Mouse (Mus musculus): ENCODE data around the gene Zfp961. TPM values are rescaled to one million over a fixed set of nuclear protein-coding genes. Genes with fewer than 3 reads are reported as not detected.
A peak's percentile ranks its signal among the peaks of the same experiment; 100 is the strongest.
"Not testable (repeated sequence)": the region's sequence is repeated elsewhere in the genome, so short reads cannot be mapped to it uniquely, and the experiment has no call there.

Zfp961 gene
- polyA plus RNA-seq, 1 experiment from 2014 or later: 27.4 TPM

GRCm38 (mm10) chr8:71925791-71926190, 25.0 kb upstream of the Zfp961 start:
- Histone ChIP-seq H3K36me3 (ENCODE audit: control insufficient read depth, insufficient read depth, low read length) (peaks cover 14% of the 10 kb centered on the region), H3K9ac (replicated peaks; ENCODE audit: low read depth, low read length) (no peak overlapping the region), H3K27me3 (ENCODE audit: control insufficient read depth, insufficient read depth, low read length) (no peaks in the 10 kb centered on the region), H3K9me3 (ENCODE audit: control insufficient read depth, low read depth, low read length) (no peaks in the 10 kb centered on the region), H3K4me2 (replicated peaks; ENCODE audit: low read depth, low read length) (no peak overlapping the region), H3K4me3 (ENCODE audit: low read depth, low read length) (no peak overlapping the region), H3K27ac (ENCODE audit: low read length) (no peak overlapping the region), H3K4me1 (ENCODE audit: control insufficient read depth, insufficient read depth, low read length) (no peaks in the 10 kb centered on the region)
- WGBS: 96% methylated on average over 5 of the region's 5 CpGs
- ATAC-seq (ENCODE audit: insufficient number of reproducible peaks, insufficient read depth, low FRiP score, low read depth): no peak

GRCm38 (mm10) chr8:71926551-71926950, 24.3 kb upstream of the Zfp961 start:
- H3K36me3 ChIP-seq (ENCODE audit: control insufficient read depth, insufficient read depth, low read length): peaks cover 20% of the 10 kb centered on the region
- no peak for ATAC-seq (ENCODE audit: insufficient number of reproducible peaks, insufficient read depth, low FRiP score, low read depth)
- no peak overlapping the region for H3K9ac ChIP-seq (replicated peaks; ENCODE audit: low read depth, low read length)
- H3K4me1 ChIP-seq (ENCODE audit: control insufficient read depth, insufficient read depth, low read length): no peaks in the 10 kb centered on the region
- H3K27me3 ChIP-seq (ENCODE audit: control insufficient read depth, insufficient read depth, low read length): no peaks in the 10 kb centered on the region
- H3K4me3 ChIP-seq (ENCODE audit: low read depth, low read length): no peak overlapping the region
- H3K4me2 ChIP-seq (replicated peaks; ENCODE audit: low read depth, low read length): no peak overlapping the region
- H3K9me3 ChIP-seq (ENCODE audit: control insufficient read depth, low read depth, low read length): 0 out of 2 replicates have a peak, but pooled peaks cover 5% of the 10 kb centered on the region
- WGBS: 97% methylated on average over 3 of the region's 3 CpGs
- no peak overlapping the region for H3K27ac ChIP-seq (ENCODE audit: low read length)

- peaks cover 21% of the 10 kb centered on the region for H3K36me3 ChIP-seq (ENCODE audit: control insufficient read depth, insufficient read depth, low read length)
- no peak overlapping the region for H3K27ac ChIP-seq (ENCODE audit: low read length)
- no peak overlapping the region for H3K4me2 ChIP-seq (replicated peaks; ENCODE audit: low read depth, low read length)
- H3K27me3 ChIP-seq (ENCODE audit: control insufficient read depth, insufficient read depth, low read length): no peaks in the 10 kb centered on the region
- no peak for ATAC-seq (ENCODE audit: insufficient number of reproducible peaks, insufficient read depth, low FRiP score, low read depth)
- H3K9me3 ChIP-seq (ENCODE audit: control insufficient read depth, low read depth, low read length): 0 out of 2 replicates have a peak, but pooled peaks cover 5% of the 10 kb centered on the region
- H3K4me3 ChIP-seq (ENCODE audit: low read depth, low read length): no peak overlapping the region
- H3K4me1 ChIP-seq (ENCODE audit: control insufficient read depth, insufficient read depth, low read length): no peaks in the 10 kb centered on the region
- H3K9ac ChIP-seq (replicated peaks; ENCODE audit: low read depth, low read length): no peak overlapping the region
Observed at GRCm38 (mm10) chr8:71927779-71928178, 23.1 kb upstream of the Zfp961 start.

- H3K4me2 ChIP-seq (replicated peaks; ENCODE audit: low read depth, low read length); H3K36me3 ChIP-seq (ENCODE audit: control insufficient read depth, insufficient read depth, low read length); H3K4me1 ChIP-seq (ENCODE audit: control insufficient read depth, insufficient read depth, low read length); H3K27ac ChIP-seq (ENCODE audit: low read length); H3K27me3 ChIP-seq (ENCODE audit: control insufficient read depth, insufficient read depth, low read length); H3K4me3 ChIP-seq (ENCODE audit: low read depth, low read length); ATAC-seq (ENCODE audit: insufficient number of reproducible peaks, insufficient read depth, low FRiP score, low read depth); H3K9me3 ChIP-seq (ENCODE audit: control insufficient read depth, low read depth, low read length); H3K9ac ChIP-seq (replicated peaks; ENCODE audit: low read depth, low read length): not testable (repeated sequence)
- WGBS: 74% methylated on average over 2 of the region's 2 CpGs
Observed at GRCm38 (mm10) chr8:71938037-71938436, 12.8 kb upstream of the Zfp961 start.

- WGBS: 70% methylated on average over 2 of the region's 2 CpGs
- ATAC-seq (ENCODE audit: insufficient number of reproducible peaks, insufficient read depth, low FRiP score, low read depth): no peak
Observed at GRCm38 (mm10) chr8:71940293-71941208, 10.3 kb upstream of the Zfp961 start.

GRCm38 (mm10) chr8:71941776-71942175, 9.1 kb upstream of the Zfp961 start:
- 67% methylated on average over 1 of the region's 1 CpGs for WGBS
- ATAC-seq (ENCODE audit: insufficient number of reproducible peaks, insufficient read depth, low FRiP score, low read depth): no peak
- H3K4me2 ChIP-seq (replicated peaks; ENCODE audit: low read depth, low read length): no peak overlapping the region
- H3K9ac ChIP-seq (replicated peaks; ENCODE audit: low read depth, low read length): no peak overlapping the region
- no peaks in the 10 kb centered on the region for H3K9me3 ChIP-seq (ENCODE audit: control insufficient read depth, low read depth, low read length)
- H3K27me3 ChIP-seq (ENCODE audit: control insufficient read depth, insufficient read depth, low read length): no peaks in the 10 kb centered on the region
- H3K4me1 ChIP-seq (ENCODE audit: control insufficient read depth, insufficient read depth, low read length): no peaks in the 10 kb centered on the region
- no peak overlapping the region for H3K27ac ChIP-seq (ENCODE audit: low read length)
- no peaks in the 10 kb centered on the region for H3K36me3 ChIP-seq (ENCODE audit: control insufficient read depth, insufficient read depth, low read length)
- no peak overlapping the region for H3K4me3 ChIP-seq (ENCODE audit: low read depth, low read length)

More at GRCm38 (mm10) chr8:71940293-71941208, 10.3 kb upstream of the Zfp961 start:
- H3K27me3 ChIP-seq (ENCODE audit: control insufficient read depth, insufficient read depth, low read length): no peaks in the 10 kb centered on the region
- no peaks in the 10 kb centered on the region for H3K36me3 ChIP-seq (ENCODE audit: control insufficient read depth, insufficient read depth, low read length)
- no peaks in the 10 kb centered on the region for H3K4me1 ChIP-seq (ENCODE audit: control insufficient read depth, insufficient read depth, low read length)
- H3K4me2 ChIP-seq (replicated peaks; ENCODE audit: low read depth, low read length): no peak overlapping the region
- no peak overlapping the region for H3K4me3 ChIP-seq (ENCODE audit: low read depth, low read length)
- H3K9me3 ChIP-seq (ENCODE audit: control insufficient read depth, low read depth, low read length): no peaks in the 10 kb centered on the region
- H3K9ac ChIP-seq (replicated peaks; ENCODE audit: low read depth, low read length): no peak overlapping the region
- no peak overlapping the region for H3K27ac ChIP-seq (ENCODE audit: low read length)

GRCm38 (mm10) chr8:71948624-71949023, 2.2 kb upstream of the Zfp961 start:
- Histone ChIP-seq H3K36me3 (ENCODE audit: control insufficient read depth, insufficient read depth, low read length) (no peaks in the 10 kb centered on the region), H3K27me3 (ENCODE audit: control insufficient read depth, insufficient read depth, low read length) (no peaks in the 10 kb centered on the region), H3K4me3 (ENCODE audit: low read depth, low read length) (no peak overlapping the region), H3K4me1 (ENCODE audit: control insufficient read depth, insufficient read depth, low read length) (0 out of 2 replicates have a peak, but pooled peaks cover 2% of the 10 kb centered on the region), H3K9ac (replicated peaks; ENCODE audit: low read depth, low read length) (no peak overlapping the region), H3K4me2 (replicated peaks; ENCODE audit: low read depth, low read length) (no peak overlapping the region), H3K9me3 (ENCODE audit: control insufficient read depth, low read depth, low read length) (no peaks in the 10 kb centered on the region), H3K27ac (ENCODE audit: low read length) (no peak overlapping the region)
- no peak for ATAC-seq (ENCODE audit: insufficient number of reproducible peaks, insufficient read depth, low FRiP score, low read depth)
- WGBS: 89% methylated on average over 5 of the region's 5 CpGs

- Histone ChIP-seq H3K36me3 (ENCODE audit: control insufficient read depth, insufficient read depth, low read length) (no peaks in the 10 kb centered on the region), H3K9me3 (ENCODE audit: control insufficient read depth, low read depth, low read length) (peaks cover 8% of the 10 kb centered on the region; the same call in 1 of the 2 replicates), H3K9ac (replicated peaks; ENCODE audit: low read depth, low read length) (peak overlapping the region; percentile 85), H3K4me3 (ENCODE audit: low read depth, low read length) (peak overlapping the region; percentile 74), H3K27me3 (ENCODE audit: control insufficient read depth, insufficient read depth, low read length) (no peaks in the 10 kb centered on the region), H3K4me2 (replicated peaks; ENCODE audit: low read depth, low read length) (peak overlapping the region; percentile 71), H3K27ac (ENCODE audit: low read length) (peak overlapping the region; percentile 81; the same call in 1 of the 2 replicates), H3K4me1 (ENCODE audit: control insufficient read depth, insufficient read depth, low read length) (0 out of 2 replicates have a peak, but pooled peaks cover 2% of the 10 kb centered on the region)
- 27% methylated on average over 13 of the region's 14 CpGs for WGBS
- ATAC-seq (ENCODE audit: insufficient number of reproducible peaks, insufficient read depth, low FRiP score, low read depth): no peak
Observed at GRCm38 (mm10) chr8:71951436-71952161, 761 bp downstream of the Zfp961 start.
